Mouse (Mus musculus) MEL (cell line): ENCODE data around the gene Cse1l. TPM values are rescaled to one million over a fixed set of nuclear protein-coding genes. Genes with fewer than 3 reads are reported as not detected.

ENCODE experiments used
- DNase-seq: peaks from one replicate; pipeline ENCODE4 v3.0.0; 2011; ENCODE audit warnings: low read depth, low spot score
- H3K27ac ChIP-seq: 2 replicates; pipeline ENCODE4 v1.5.1; 2012; ENCODE audit warnings: low read depth, mild to moderate bottlenecking, control low read depth, low read length, moderate library complexity; ENCODE audit not compliant: control insufficient read depth
- H3K27me3 ChIP-seq, 2 experiments: fragments of 150-350 bp in 1 of 2; sonication (generic) in 1 of 2; 2 replicates each; pipeline ENCODE4 v1.6.1; 2012; ENCODE audit warnings: low read length in 2 of 2, mild to moderate bottlenecking in 2 of 2, improper control_type of control experiment in 1 of 2, moderate library complexity in 1 of 2; ENCODE audit not compliant: insufficient read depth in 2 of 2, control insufficient read depth in 1 of 2
- H3K36me3 ChIP-seq, 2 experiments: 2 replicates each; pipeline ENCODE4 v1.6.1; 2012 to 2014; ENCODE audit warnings: low read length in 2 of 2, improper control_type of control experiment in 1 of 2, inconsistent platforms in 1 of 2, mild to moderate bottlenecking in 1 of 2; ENCODE audit not compliant: insufficient read depth in 2 of 2, control insufficient read depth in 1 of 2
- H3K4me1 ChIP-seq, 2 experiments: fragments of 150-350 bp in 1 of 2; sonication (generic) in 1 of 2; 2 replicates each; pipeline ENCODE4 v1.6.1; 2012; ENCODE audit warnings: low read length in 2 of 2, improper control_type of control experiment in 1 of 2, mild to moderate bottlenecking in 1 of 2; ENCODE audit not compliant: insufficient read depth in 2 of 2, control insufficient read depth in 1 of 2
- H3K4me3 ChIP-seq, 2 experiments: fragments of 150-350 bp in 1 of 2; sonication (generic) in 1 of 2; 2 replicates each; pipeline ENCODE4 v1.5.1; 2012; ENCODE audit warnings: low read depth in 2 of 2, low read length in 2 of 2, mild to moderate bottlenecking in 2 of 2, moderate library complexity in 2 of 2, control low read depth in 1 of 2, improper control_type of control experiment in 1 of 2; ENCODE audit not compliant: control insufficient read depth in 1 of 2, insufficient read depth in 1 of 2
- H3K79me2 ChIP-seq: 2 replicates; pipeline ENCODE4 v1.6.1; 2012; ENCODE audit warnings: mild to moderate bottlenecking, low read length, moderate library complexity; ENCODE audit not compliant: control insufficient read depth, poor library complexity, insufficient read depth
- H3K9ac ChIP-seq: 2 replicates; pipeline ENCODE4 v1.6.1; 2012; ENCODE audit warnings: low read depth, mild to moderate bottlenecking, control low read depth, low read length, moderate library complexity; ENCODE audit not compliant: control insufficient read depth, poor library complexity, severe bottlenecking
- H3K9me3 ChIP-seq: fragments of 150-350 bp; sonication (generic); replicated peaks from 2 replicates; pipeline ENCODE4 v1.6.1; 2012; ENCODE audit warnings: mild to moderate bottlenecking, low read length, improper control_type of control experiment, moderate library complexity; ENCODE audit not compliant: insufficient read depth
- CTCF ChIP-seq, 3 experiments: IDR thresholded peaks in 2 of 3; conservative IDR thresholded peaks in 1 of 3; 2 replicates each; pipeline ENCODE4 v1.5.1; 2011 to 2012; ENCODE audit warnings: low read length in 3 of 3, low read depth in 2 of 3, mild to moderate bottlenecking in 2 of 3, improper control_type of control experiment in 1 of 3, inconsistent platforms in 1 of 3, mixed read lengths in 1 of 3, moderate library complexity in 1 of 3; ENCODE audit not compliant: control insufficient read depth in 1 of 3, insufficient read depth in 1 of 3, poor library complexity in 1 of 3, severe bottlenecking in 1 of 3
- EP300 ChIP-seq, 2 experiments: IDR thresholded peaks; 2 replicates each; pipeline ENCODE4 v1.6.1; 2011; ENCODE audit warnings: improper control_type of control experiment in 2 of 2, low read length in 2 of 2, low read depth in 1 of 2, mild to moderate bottlenecking in 1 of 2
- ETS1 ChIP-seq: IDR thresholded peaks from 2 replicates; pipeline ENCODE4 v1.6.1; 2012; ENCODE audit warnings: low read depth, mild to moderate bottlenecking, inconsistent platforms, low read length, improper control_type of control experiment, moderate library complexity
- GABPA ChIP-seq: IDR thresholded peaks from 2 replicates; pipeline ENCODE4 v1.6.1; 2012; ENCODE audit warnings: low read depth, mild to moderate bottlenecking, inconsistent platforms, low read length, improper control_type of control experiment, moderate library complexity
- HCFC1 ChIP-seq: IDR thresholded peaks from 2 replicates; pipeline ENCODE4 v1.6.1; 2012; ENCODE audit warnings: low read depth, mild to moderate bottlenecking, inconsistent platforms, low read length, improper control_type of control experiment, moderate library complexity
- JUND ChIP-seq: IDR thresholded peaks from 2 replicates; pipeline ENCODE4 v1.6.1; 2011; ENCODE audit warnings: low read depth, mild to moderate bottlenecking, improper control_type of control experiment, low read length
- MAX ChIP-seq: IDR thresholded peaks from 2 replicates; pipeline ENCODE4 v1.6.1; 2011; ENCODE audit warnings: low read length, improper control_type of control experiment
- MEF2A ChIP-seq: IDR thresholded peaks from 2 replicates; pipeline ENCODE4 v1.6.1; 2014; ENCODE audit warnings: low read depth, mild to moderate bottlenecking, inconsistent platforms, low read length, improper control_type of control experiment; ENCODE audit not compliant: poor library complexity, insufficient replicate concordance, severe bottlenecking; ENCODE audit errors: extremely low read depth
- MXI1 ChIP-seq: IDR thresholded peaks from 2 replicates; pipeline ENCODE4 v1.6.1; 2011; ENCODE audit warnings: mild to moderate bottlenecking, low read depth, low read length, improper control_type of control experiment
- MYB ChIP-seq: IDR thresholded peaks from 2 replicates; pipeline ENCODE4 v1.6.1; 2011; ENCODE audit warnings: mild to moderate bottlenecking, low read depth, low read length, improper control_type of control experiment
- NRF1 ChIP-seq: IDR thresholded peaks from 2 replicates; pipeline ENCODE4 v1.6.1; 2014; ENCODE audit warnings: low read depth, mild to moderate bottlenecking, inconsistent platforms, low read length, improper control_type of control experiment, moderate library complexity; ENCODE audit not compliant: poor library complexity, insufficient read depth, severe bottlenecking
- POLR2A ChIP-seq, 2 experiments: IDR thresholded peaks; 2 replicates each; pipeline ENCODE4 v1.6.1; 2011 to 2012; ENCODE audit warnings: low read length in 2 of 2, mild to moderate bottlenecking in 2 of 2, control low read depth in 1 of 2, improper control_type of control experiment in 1 of 2, low read depth in 1 of 2, moderate library complexity in 1 of 2; ENCODE audit not compliant: control insufficient read depth in 1 of 2, insufficient read depth in 1 of 2, poor library complexity in 1 of 2
- POLR2AphosphoS2 ChIP-seq: IDR thresholded peaks from 2 replicates; pipeline ENCODE4 v1.6.1; 2011; ENCODE audit warnings: low read length, improper control_type of control experiment
- TBP ChIP-seq: IDR thresholded peaks from 2 replicates; pipeline ENCODE4 v1.8.0; 2011; ENCODE audit warnings: low read depth, low read length, improper control_type of control experiment
- USF1 ChIP-seq: IDR thresholded peaks from 2 replicates; pipeline ENCODE4 v1.6.1; 2014; ENCODE audit warnings: low read depth, mild to moderate bottlenecking, inconsistent platforms, low read length, improper control_type of control experiment, moderate library complexity
- ZC3H11A ChIP-seq: IDR thresholded peaks from 2 replicates; pipeline ENCODE4 v1.6.1; 2012; ENCODE audit warnings: low read depth, mild to moderate bottlenecking, inconsistent platforms, low read length, improper control_type of control experiment
- ZKSCAN1 ChIP-seq: IDR thresholded peaks from 2 replicates; pipeline ENCODE4 v1.6.1; 2012; ENCODE audit warnings: low read depth, mild to moderate bottlenecking, inconsistent platforms, low read length, improper control_type of control experiment, moderate library complexity
- ZMIZ1 ChIP-seq: IDR thresholded peaks from 2 replicates; pipeline ENCODE4 v1.6.1; 2012; ENCODE audit warnings: low read depth, mild to moderate bottlenecking, inconsistent platforms, low read length, improper control_type of control experiment, moderate library complexity
- polyA plus RNA-seq, 2 experiments: library from polyadenylated mRNA; stranded (reverse) in 1 of 2; unstranded in 1 of 2; fragments of >175 nt in 1 of 2; fragments of >200 nt in 1 of 2; gene quantifications; 2 replicates each; pipeline versions ENCODE4 v1.2.1 to v1.2.4; 2012; ENCODE audit warnings: low replicate concordance in 2 of 2, low read depth in 1 of 2; ENCODE audit not compliant: insufficient read length in 2 of 2, insufficient read depth in 1 of 2, missing spikeins in 1 of 2
- total RNA-seq: library from RNA; depleted of rRNA; stranded (reverse); fragments of 300-350 nt; gene quantifications from 2 replicates; pipeline ENCODE4 v1.2.3, GENCODE M21; 2012

Cse1l gene
- total and polyA plus RNA-seq, 3 experiments, result 87.0 to 133 (median 93.3) TPM

- H3K36me3 ChIP-seq, result peaks cover 0 to 3% of the 10 kb centered on the region in 2 experiments; a peak in 1 of 4 replicates
- H3K79me2 ChIP-seq, result no peaks in the 10 kb centered on the region
- H3K4me1 ChIP-seq, result no peaks in the 10 kb centered on the region
- DNase-seq, result no peak
- no peak overlapping the region for H3K9ac ChIP-seq
- H3K27ac ChIP-seq, result no peak overlapping the region
- no peaks in the 10 kb centered on the region for H3K27me3 ChIP-seq
- no peaks in the 10 kb centered on the region for H3K9me3 ChIP-seq
- TF ChIP-seq TBP (no peak), MYB (no peak), EP300 (IDR thresholded peaks at IDR 0.05; ENCODE audit: low read depth in 1 of 2, low read length in 2 of 2) (no peak), GABPA (no peak), NRF1 (no peak), JUND (no peak), MXI1 (no peak), ZMIZ1 (no peak), USF1 (no peak), HCFC1 (no peak), ZC3H11A (no peak), POLR2A (IDR thresholded peaks at IDR 0.05; ENCODE audit: control insufficient read depth in 1 of 2, insufficient read depth in 1 of 2, low read depth in 1 of 2, low read length in 2 of 2, poor library complexity in 1 of 2) (no peak), MEF2A (no peak), CTCF (IDR thresholded peaks at IDR 0.05 in 2 of 3, conservative IDR thresholded peaks at IDR 0.05 in 1 of 3; ENCODE audit: control insufficient read depth in 1 of 3, insufficient read depth in 1 of 3, low read depth in 2 of 3, low read length in 3 of 3, poor library complexity in 1 of 3, severe bottlenecking in 1 of 3) (no peak), MAX (no peak)
- no peak overlapping the region for H3K4me3 ChIP-seq
These were observed 12.8 kb upstream of the Cse1l start for GRCm38 (mm10) chr2:166893036-166893435.

GRCm38 (mm10) chr2:166896368-166896767 lies 9.5 kb upstream of the Cse1l start:
- no peaks in the 10 kb centered on the region for H3K9me3 ChIP-seq
- no peaks in the 10 kb centered on the region for H3K79me2 ChIP-seq
- H3K27me3 ChIP-seq, result no peaks in the 10 kb centered on the region
- no peak for TF ChIP-seq ETS1
- TF ChIP-seq ZKSCAN1, result no peak
- no peak for TF ChIP-seq EP300 (IDR thresholded peaks at IDR 0.05; ENCODE audit: low read depth in 1 of 2, low read length in 2 of 2)
- no peak for TF ChIP-seq POLR2AphosphoS2
- no peak for TF ChIP-seq ZC3H11A
- H3K4me3 ChIP-seq, result no peak overlapping the region
- no peak overlapping the region for H3K27ac ChIP-seq
- H3K4me1 ChIP-seq, result no peaks in the 10 kb centered on the region
- no peak overlapping the region for H3K9ac ChIP-seq
- no peaks in the 10 kb centered on the region for H3K36me3 ChIP-seq
- DNase-seq, result no peak
